Mouse (Mus musculus) embryonic fibroblast, embryonic 13.5 days (primary cell): ENCODE measurements at regions not wholly inside any gene's neighbourhood (a gene's known extent, or its start where the extent isn't known, plus 50 kb on each side); places are given as distances from the start of the nearest gene placed in this dataset.
A peak's percentile ranks its signal among the peaks of the same experiment; 100 is the strongest.

Source experiments
- CTCF ChIP-seq: IDR thresholded peaks from 2 replicates; pipeline ENCODE4 v1.5.1; 2011; ENCODE audit warnings: mild to moderate bottlenecking, control low read depth, low read length, moderate library complexity, borderline replicate concordance; ENCODE audit not compliant: insufficient read depth
- POLR2A ChIP-seq: IDR thresholded peaks from 2 replicates; pipeline ENCODE4 v1.6.1; 2011; ENCODE audit warnings: low read depth, mild to moderate bottlenecking, control low read depth, low read length, moderate library complexity

- peak; percentile 33; the same call in 1 of the 2 replicates for TF ChIP-seq CTCF
- TF ChIP-seq POLR2A = no peak
Observed at GRCm38 (mm10) chr4:35310396-35310977, 84.5 kb upstream of the C9orf72 start.
